Mouse (Mus musculus) hematopoietic stem cell, adult 5-6 weeks (primary cell): ENCODE measurements at regions not wholly inside any gene's neighbourhood (a gene's known extent, or its start where the extent isn't known, plus 50 kb on each side); places are given as distances from the start of the nearest gene placed in this dataset.

Experiments used
- ATAC-seq, 2 experiments: fragments of 125-278 bp in 1 of 2; replicated peaks in 1 of 2; 2 replicates each; pipeline ENCODE4 v1.8.0; 2016 to 2017; ENCODE audit warnings: inconsistent platforms in 2 of 2, mild to moderate bottlenecking in 2 of 2, moderate number of reproducible peaks in 2 of 2, low read depth in 1 of 2, moderate TSS enrichment in 1 of 2; ENCODE audit not compliant: low FRiP score in 2 of 2, poor library complexity in 2 of 2, severe bottlenecking in 2 of 2, insufficient read depth in 1 of 2, low TSS enrichment in 1 of 2

DNA sequence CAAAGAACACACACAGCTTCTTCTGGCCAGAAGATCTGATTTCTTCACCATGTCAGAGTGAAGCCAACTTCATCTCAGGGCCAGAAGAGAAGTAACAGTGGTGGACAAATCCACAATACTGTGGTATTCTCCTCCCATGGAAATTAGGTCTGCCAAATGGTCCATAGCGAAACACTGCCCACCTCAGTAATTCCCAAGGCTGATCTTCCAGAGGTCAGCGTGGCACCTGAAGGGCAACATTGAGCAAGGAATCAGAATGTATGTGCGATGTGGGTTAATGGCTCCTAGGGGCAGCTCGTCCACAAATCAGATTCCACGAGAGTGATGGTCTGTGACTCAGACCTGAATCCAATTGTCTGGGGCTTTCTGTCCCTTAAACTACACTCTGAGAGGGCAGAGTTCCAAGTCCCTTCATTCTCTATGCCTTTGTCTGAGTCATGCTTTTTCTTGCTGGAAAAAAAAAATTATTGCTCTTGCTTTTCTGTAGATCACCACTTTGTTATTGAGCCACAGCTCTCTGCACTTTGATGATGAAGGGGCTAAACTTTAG is 307.9 kb upstream of the Noct start:
- no peak for ATAC-seq

- ATAC-seq: no peak
Measured at GRCm38 (mm10) chr3:50922347-50922746, 301.9 kb upstream of the Noct start.

DNA sequence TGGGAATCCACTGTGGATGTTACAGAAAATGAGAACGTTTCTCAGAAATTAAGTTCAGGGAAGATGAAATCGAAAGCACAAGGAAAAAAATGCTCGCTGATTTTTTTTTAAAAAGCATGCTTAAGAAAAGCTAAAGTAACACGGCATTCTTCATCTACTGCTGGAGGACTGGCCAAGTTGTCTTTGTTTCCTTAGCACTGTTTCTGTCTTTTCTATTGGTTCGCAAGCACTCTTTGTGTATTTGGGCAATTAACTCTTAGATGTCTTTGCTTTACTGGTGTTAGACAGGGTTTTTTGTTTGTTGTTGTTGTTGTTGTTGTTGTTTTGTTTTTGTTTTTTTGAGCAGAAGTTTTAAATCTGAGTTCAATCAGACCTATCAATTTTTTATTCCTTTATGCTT is 301.4 kb upstream of the Noct start:
- no peak for ATAC-seq

GRCm38 (mm10) chr3:50923327-50923726 is 300.9 kb upstream of the Noct start:
- no peak for ATAC-seq

- ATAC-seq: no peak
Measured at GRCm38 (mm10) chr3:50927318-50927717, 296.9 kb upstream of the Noct start.

DNA sequence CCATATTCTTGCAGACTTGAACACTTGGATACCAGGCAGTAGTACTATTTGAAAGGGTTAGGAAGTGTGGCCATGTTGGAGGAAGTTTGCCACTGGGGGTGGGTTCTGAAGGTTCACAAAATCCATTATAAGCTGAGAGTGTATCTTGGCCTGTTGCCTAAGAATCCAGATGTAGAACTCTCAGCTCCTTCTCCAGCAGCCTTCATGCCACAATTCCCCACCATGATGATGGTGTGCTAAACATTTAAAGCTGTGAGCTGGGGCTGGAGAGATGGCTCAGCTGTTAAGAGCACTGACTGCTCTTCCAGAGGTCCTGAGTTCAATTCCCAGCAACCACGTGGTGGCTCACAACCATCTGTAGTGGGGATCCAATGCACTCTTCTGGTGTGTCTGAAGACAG is 295.2 kb upstream of the Noct start:
- ATAC-seq: no peak

DNA sequence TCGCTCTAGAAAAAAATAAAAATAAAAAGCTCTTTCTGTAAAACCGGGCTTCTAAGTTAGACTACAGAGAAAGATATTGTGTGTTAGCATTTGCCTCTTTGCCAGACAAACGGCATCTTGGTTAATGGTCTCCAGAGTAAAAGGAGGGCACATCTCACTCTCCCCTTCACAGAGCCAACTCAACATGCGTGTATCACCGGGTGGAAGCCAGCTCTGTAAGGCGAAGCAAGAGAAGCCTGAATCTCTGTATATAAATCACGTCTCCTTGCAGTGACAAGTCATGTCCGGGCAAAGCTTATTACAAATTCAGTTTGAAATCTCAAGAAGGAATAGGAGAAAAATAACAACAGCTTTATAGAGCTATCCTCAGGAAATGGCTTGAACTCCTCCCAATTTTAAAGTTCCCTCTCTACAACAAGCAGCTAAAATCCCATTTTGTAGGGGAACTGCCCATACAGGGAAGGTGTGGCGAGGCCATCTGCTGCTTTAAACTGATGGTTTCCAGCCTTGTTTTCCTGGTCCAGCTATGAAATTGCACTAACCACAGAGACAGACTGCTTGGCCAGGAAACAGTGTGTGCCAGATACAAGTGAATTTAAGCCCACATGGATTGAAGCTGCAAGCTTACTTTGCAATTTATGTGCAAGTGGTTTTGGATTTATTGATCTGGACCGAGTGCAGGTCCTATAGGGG is 291.7 kb upstream of the Noct start:
- no peak for ATAC-seq

- ATAC-seq: no peak
Measured at GRCm38 (mm10) chr3:50933090-50933443, 291.2 kb upstream of the Noct start.

DNA sequence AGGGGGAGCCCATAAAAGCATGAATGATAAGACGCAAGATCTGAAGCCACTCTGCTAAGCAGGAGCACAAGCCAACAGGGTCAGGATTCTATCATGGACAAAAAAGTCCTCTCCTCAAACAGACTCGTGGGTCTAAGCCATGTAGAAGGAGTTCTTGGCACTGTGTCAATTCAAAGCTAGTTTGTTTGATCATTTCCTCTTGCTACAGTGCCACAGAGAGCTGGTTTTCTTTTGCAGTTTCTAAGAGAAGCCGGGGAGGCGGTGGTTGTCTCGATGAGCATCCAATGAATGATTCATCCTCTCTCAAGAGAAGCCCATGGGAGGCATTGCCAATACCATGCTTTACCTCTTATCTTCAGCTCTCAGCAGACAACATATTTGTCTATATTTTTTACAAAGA is 284.6 kb upstream of the Noct start:
- ATAC-seq: no peak

DNA sequence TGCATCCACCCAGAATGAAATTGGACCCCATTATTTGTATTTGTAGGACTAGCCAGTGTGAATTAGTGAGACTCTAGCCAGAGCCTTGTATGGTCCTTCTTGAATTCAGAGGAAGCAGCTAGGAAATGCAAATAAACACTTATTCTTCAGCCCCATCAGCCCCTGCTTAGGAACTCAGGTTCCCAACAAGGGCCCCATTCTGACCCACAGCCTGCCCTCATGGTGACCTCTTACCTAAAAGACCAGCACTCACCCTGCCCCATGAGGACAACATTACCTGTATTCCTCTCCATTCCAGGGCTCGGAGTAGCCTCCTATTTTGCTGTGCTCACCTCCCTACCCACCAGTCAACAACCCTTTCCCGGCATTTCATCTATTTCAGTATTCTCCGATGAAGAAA is 283.6 kb upstream of the Noct start:
- ATAC-seq: no peak

- no peak for ATAC-seq
Measured at GRCm38 (mm10) chr3:50953456-50953855, 270.8 kb upstream of the Noct start.

DNA sequence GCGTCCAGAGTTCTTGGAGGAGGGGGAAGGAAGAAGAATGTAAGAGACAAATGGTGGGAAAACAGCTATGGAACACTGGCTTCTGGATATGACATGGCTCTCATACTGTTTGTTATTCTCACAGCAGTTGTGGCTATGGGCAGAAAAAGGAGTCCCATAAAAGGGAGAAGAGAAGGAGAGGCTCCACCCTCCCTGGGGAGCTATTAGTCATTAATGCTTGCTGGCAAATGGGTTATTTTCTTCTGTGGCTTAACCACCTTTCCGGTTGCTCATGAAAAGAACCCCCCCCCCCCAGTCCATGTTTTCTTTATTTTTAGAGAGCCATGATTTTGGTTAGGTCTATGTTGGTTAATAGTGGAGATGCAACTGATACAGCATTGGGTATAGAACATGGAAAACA is 253.9 kb upstream of the Noct start:
- no peak for ATAC-seq

- ATAC-seq: no peak
Measured at GRCm38 (mm10) chr3:50973081-50973480, 251.2 kb upstream of the Noct start.

GRCm38 (mm10) chr3:50976141-50976780 is 248.0 kb upstream of the Noct start:
- ATAC-seq: no peak

GRCm38 (mm10) chr3:50976818-50977217 is 247.4 kb upstream of the Noct start:
- ATAC-seq: no peak

DNA sequence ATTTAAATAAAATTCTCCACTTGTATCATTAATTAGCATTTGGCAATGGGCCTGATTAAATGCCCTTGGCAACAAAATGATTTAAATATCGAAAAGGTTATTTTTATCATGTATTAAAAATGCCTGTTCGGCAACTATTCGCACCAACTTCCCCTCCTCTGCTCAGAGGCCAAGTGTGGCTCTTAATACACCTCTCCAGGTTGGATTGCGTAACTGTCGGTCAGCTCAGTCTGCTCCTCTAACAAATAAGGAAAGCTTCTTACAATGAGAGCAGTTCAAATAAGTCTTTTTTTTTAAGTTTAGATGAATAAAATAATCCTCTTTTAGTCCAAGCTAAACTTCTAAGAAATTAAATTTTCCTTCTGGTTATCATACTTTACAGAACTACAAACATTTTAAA is 245.6 kb upstream of the Noct start:
- ATAC-seq: no peak

GRCm38 (mm10) chr3:50979592-50979991 is 244.7 kb upstream of the Noct start:
- ATAC-seq: no peak

DNA sequence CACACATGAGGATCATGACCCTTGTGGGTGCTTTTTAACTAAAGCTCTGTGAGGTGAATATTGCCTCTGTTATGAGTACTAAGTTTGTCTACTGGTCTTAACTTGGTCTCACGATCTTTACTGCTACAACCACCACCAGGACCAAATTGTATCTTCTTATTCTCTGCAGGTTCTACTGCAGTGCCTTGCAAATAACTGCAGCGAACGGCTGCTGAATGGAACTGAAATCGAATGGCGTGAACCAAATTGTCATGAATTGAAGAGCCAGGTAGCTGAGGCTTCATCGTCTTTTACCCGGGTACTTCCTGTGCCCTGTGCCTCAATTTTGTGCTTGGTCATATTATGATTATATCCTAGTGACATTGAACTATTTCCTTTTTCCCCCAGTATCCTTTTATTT is 242.5 kb upstream of the Noct start:
- ATAC-seq: no peak

DNA sequence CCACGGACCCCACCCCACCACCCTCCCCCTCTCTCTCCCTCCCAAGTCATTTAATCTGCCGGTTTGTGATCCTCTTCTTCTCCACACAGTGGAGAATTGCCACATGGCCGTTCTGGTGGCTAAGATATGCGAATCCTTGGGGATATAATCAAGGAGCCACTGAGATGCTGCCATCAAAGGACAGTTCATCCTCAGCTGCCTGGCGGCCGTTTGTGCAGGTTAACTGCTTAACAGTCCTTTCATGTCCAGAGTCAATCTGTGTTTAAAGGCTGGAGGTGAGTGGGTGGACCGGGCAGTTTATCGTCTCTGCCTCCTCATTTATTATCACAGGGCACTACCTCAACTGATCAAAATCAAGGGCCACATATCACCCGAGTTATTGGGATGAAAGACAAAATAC is 241.6 kb upstream of the Noct start:
- ATAC-seq: no peak
